Mouse (Mus musculus) midbrain, embryonic 15.5 days (tissue): ENCODE results near the gene Zfp91. TPM values are rescaled to one million over a fixed set of nuclear protein-coding genes. Genes with fewer than 3 reads are reported as not detected.

ENCODE experiments used
- ATAC-seq: fragments of 200-750 bp; cut with Nextera tagmentation; replicated peaks from 2 replicates; pipeline ENCODE4 v1.8.0; 2017; ENCODE audit warnings: moderate TSS enrichment
- H3K27ac ChIP-seq: fragments of 300-500 bp; sonication (generic); 2 replicates; pipeline ENCODE4 v1.5.1; 2015; ENCODE audit warnings: mild to moderate bottlenecking, inconsistent platforms
- H3K27me3 ChIP-seq: fragments of 300-500 bp; sonication (generic); replicated peaks from 2 replicates; pipeline ENCODE4 v1.6.1; 2015; ENCODE audit warnings: inconsistent platforms
- H3K36me3 ChIP-seq: fragments of 300-500 bp; sonication (generic); replicated peaks from 2 replicates; pipeline ENCODE4 v1.6.1; 2015; ENCODE audit warnings: inconsistent platforms
- H3K4me1 ChIP-seq: fragments of 300-500 bp; sonication (generic); 2 replicates; pipeline ENCODE4 v1.6.1; 2015; ENCODE audit warnings: inconsistent platforms
- H3K4me2 ChIP-seq: fragments of 300-500 bp; sonication (generic); 2 replicates; pipeline ENCODE4 v1.6.1; 2015; ENCODE audit warnings: inconsistent platforms, mild to moderate bottlenecking, moderate library complexity
- H3K4me3 ChIP-seq: fragments of 300-500 bp; sonication (generic); 2 replicates; pipeline ENCODE4 v1.5.1; 2015; ENCODE audit warnings: mild to moderate bottlenecking, inconsistent platforms
- H3K9ac ChIP-seq: fragments of 300-500 bp; sonication (generic); 2 replicates; pipeline ENCODE4 v1.6.1; 2015; ENCODE audit warnings: mild to moderate bottlenecking, inconsistent platforms
- H3K9me3 ChIP-seq: fragments of 300-500 bp; sonication (generic); 2 replicates; pipeline ENCODE4 v1.6.1; 2016; ENCODE audit warnings: inconsistent platforms
- WGBS: fragments of 180-500 bp; shearing (Covaris S2); methylation state at CpG from one replicate; pipeline ENCODE4 v1.1.7; 2015; ENCODE audit warnings: mixed read lengths; 5-methylcytosine and 5-hydroxymethylcytosine counted together
- polyA plus RNA-seq: library from polyadenylated mRNA; unstranded; fragments of >200 nt; fragmentation: Nextera tagmentation; extraction: Ambion mirVana; gene quantifications from 2 replicates; pipeline ENCODE4 v1.2.1, GENCODE M21; 2015

Gene Zfp91
- 13.5 and 13.8 TPM in 2 replicates for polyA plus RNA-seq

DNA sequence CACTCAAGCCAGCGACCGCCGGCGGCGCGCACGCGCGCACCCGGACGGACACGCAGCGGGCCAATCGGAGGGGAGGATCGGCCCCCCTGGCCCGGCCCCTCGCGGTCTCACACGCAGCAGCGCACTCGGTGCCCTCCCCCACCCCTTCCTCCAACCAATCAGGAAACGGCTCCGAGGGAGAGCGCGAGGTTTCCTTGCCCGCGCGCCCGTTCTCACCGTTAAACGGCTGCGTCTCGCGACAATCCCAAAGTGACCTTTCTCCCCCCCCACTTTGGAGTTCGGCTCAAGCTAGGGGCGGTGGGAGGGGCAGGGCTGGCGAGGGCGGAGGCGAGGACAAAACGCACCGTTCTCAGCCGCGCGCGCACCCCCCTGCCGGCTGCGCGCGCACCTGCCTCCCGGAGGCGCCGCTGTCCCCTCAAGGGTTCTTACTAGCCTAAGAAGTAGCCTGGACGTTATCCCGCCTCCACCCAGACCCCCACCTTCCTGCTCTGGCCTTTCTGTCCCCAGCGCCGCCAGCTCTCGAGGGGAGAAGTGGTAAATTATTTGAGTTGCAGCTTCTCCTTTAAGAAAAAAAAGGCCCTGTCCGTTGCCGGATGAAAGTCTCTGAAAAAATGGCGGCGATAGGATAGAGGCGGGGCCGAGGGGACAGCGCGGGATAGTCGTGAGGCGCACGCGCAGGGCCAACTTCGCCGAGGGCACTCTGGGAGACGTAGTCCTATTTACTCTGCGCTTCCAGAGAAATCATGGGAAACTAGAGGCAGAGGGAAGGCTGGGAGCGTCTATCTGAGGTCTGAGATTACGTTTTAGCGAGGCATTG is at the start of gene Zfp91, which contains the start of gene Lpxn:
Gene Zfp91 (minus strand): TSS at position 616 of the 817 bp plus-strand sequence.
Gene Lpxn (plus strand): TSS at position 683 of the 817 bp plus-strand sequence.
- peaks cover 28% of the 10 kb centered on the region for H3K4me1 ChIP-seq
- peak within 1 kb of the TSS; percentile 76 for H3K4me2 ChIP-seq
- H3K4me3 ChIP-seq = peak within 1 kb of the TSS; percentile 98
- H3K27me3 ChIP-seq = no peaks in the 10 kb centered on the region
- peak within 1 kb of the TSS; percentile 90 for H3K9ac ChIP-seq
- peak; percentile 97 for ATAC-seq
- H3K9me3 ChIP-seq = no peaks in the 10 kb centered on the region
- H3K27ac ChIP-seq = peak within 1 kb of the TSS; percentile 99
- WGBS = under 1% methylated on average over 74 of the region's 76 CpGs
- H3K36me3 ChIP-seq = no peaks in the 10 kb centered on the region

DNA sequence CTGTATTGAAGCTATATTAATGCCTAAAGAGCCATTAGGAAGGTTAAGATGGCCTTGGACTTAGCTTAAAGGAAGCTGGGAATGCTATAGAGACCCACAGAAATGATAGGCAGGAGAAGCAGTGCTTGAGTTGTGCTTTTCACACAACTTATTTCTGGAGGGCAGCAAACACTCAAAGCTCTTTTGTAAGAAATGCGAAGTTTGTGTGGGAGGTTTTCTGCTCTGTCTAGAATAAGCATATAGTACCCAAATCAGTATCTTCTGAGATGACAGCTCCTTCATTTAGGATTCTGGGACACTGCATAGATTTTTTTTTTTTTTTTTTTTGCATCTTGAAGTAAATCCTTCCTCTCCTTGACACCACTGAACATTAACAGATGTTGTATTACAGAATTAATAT is 42.6 kb upstream of the Zfp91 start:
- Histone ChIP-seq H3K27ac (no peak overlapping the region), H3K9me3 (no peaks in the 10 kb centered on the region), H3K36me3 (no peaks in the 10 kb centered on the region), H3K27me3 (no peaks in the 10 kb centered on the region), H3K9ac (no peak overlapping the region), H3K4me3 (no peak overlapping the region), H3K4me2 (no peak overlapping the region), H3K4me1 (no peaks in the 10 kb centered on the region)
- 88% methylated on average over 1 of the region's 1 CpGs for WGBS
- no peak for ATAC-seq

DNA sequence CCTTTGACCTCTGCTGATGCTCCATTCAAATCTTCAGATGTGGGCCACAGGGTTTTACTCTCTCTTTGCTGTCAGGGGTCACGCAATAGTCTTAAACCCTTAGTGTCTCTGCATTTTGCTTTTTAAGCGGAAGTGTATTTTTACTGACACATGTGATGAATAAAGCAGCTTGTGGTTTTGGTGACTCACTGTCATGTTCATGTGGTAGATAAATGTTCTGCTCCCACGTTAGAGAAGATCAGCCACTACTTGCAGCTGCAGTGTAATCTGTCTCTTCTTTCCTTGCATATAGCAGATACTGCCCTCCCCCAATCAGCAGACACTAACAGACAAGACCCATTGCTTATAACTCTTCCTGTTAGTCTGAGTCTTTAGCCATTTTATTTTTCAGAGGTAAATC is 37.7 kb upstream of the Zfp91 start:
- WGBS = 84% methylated on average over 3 of the region's 3 CpGs
- no peaks in the 10 kb centered on the region for H3K36me3 ChIP-seq

DNA sequence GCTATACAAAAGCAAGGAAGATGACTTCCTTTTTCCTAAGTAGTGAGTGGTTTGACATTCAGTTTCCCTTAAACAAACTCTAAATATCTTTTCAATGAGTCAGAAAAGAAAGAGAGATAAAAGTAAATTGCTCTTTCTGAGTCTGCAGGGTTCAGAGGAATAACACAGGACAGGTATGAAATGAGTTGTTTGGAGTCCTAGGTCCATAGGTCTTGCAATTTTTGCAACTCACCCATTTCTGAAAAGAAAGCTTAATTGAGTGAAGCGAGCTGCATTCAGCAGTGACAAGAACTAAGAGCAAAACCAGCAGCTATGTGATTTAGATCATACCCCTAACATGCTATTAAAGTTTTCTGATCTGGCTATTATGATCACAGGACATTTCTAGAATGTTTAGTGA is 35.6 kb upstream of the Zfp91 start:
- no peaks in the 10 kb centered on the region for H3K4me1 ChIP-seq
- WGBS = 76% methylated on average over 1 of the region's 1 CpGs

More for the DNA sequence above, 37.7 kb upstream of the Zfp91 start:
- no peak overlapping the region for H3K4me3 ChIP-seq
- no peaks in the 10 kb centered on the region for H3K9me3 ChIP-seq
- ATAC-seq = no peak
- H3K9ac ChIP-seq = no peak overlapping the region
- H3K4me1 ChIP-seq = no peaks in the 10 kb centered on the region
- H3K4me2 ChIP-seq = no peak overlapping the region
- H3K27me3 ChIP-seq = no peaks in the 10 kb centered on the region
- no peak overlapping the region for H3K27ac ChIP-seq

DNA sequence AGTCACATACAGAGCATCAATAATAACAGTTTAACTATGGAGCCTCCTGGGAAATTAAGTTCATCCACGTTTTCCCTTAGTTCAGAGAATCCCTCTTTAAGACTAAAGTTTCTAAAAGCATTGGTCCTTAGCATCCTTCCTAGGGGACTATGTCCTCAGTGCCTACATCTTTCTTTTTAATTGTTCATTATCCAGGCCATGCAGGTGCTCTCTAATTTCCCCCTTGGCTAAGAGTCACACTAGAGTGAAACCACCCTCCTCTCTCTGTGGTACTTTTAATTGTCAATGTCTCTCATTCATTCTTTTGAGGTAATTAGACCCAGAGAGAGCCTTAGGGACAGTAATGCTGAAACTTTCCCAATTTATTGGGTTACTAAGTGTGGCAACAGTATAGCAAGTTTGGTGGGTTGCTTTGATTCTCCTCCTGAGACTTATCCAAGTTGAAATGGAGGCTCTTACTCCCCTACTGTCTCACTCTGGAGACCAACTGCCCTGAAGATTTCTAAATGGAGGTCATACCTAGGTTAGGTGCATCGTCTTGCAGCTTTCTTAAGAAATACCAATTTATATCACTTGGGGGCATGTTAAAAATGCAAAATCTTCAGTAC is 35.0 kb upstream of the Zfp91 start:
- Histone ChIP-seq H3K9me3 (no peaks in the 10 kb centered on the region), H3K27me3 (no peaks in the 10 kb centered on the region), H3K4me2 (no peak overlapping the region), H3K36me3 (no peaks in the 10 kb centered on the region), H3K27ac (no peak overlapping the region), H3K4me3 (no peak overlapping the region), H3K4me1 (no peaks in the 10 kb centered on the region), H3K9ac (no peak overlapping the region)
- WGBS = 74% methylated on average over 2 of the region's 2 CpGs
- no peak for ATAC-seq

More for the DNA sequence above, 35.6 kb upstream of the Zfp91 start:
- H3K9me3 ChIP-seq = no peaks in the 10 kb centered on the region
- H3K36me3 ChIP-seq = no peaks in the 10 kb centered on the region
- H3K9ac ChIP-seq = no peak overlapping the region
- no peak overlapping the region for H3K4me3 ChIP-seq
- H3K4me2 ChIP-seq = no peak overlapping the region
- ATAC-seq = no peak
- no peak overlapping the region for H3K27ac ChIP-seq
- no peaks in the 10 kb centered on the region for H3K27me3 ChIP-seq

DNA sequence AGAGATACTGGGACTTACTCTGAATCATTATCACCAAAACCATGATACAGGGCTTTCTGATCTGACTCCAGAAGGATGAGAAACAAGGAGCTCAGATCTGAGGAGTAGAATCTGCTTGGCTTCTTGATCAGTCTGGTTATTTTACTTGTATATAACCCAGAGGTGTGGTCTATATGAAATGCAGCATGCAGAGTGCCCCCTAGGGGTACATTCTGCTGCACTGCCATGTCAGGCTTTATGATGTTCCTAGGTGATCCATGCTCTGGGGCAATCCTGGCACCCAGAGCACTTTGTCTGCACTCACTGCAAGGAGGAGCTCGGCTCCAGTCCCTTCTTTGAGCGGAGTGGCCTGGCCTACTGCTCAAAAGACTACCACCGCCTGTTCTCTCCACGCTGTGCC is 28.6 kb upstream of the Zfp91 start:
- no peak for ATAC-seq
- Histone ChIP-seq H3K27ac (no peak overlapping the region), H3K27me3 (no peaks in the 10 kb centered on the region), H3K9me3 (no peaks in the 10 kb centered on the region), H3K9ac (no peak overlapping the region), H3K4me3 (no peak overlapping the region), H3K4me1 (no peaks in the 10 kb centered on the region), H3K36me3 (no peaks in the 10 kb centered on the region), H3K4me2 (no peak overlapping the region)
- WGBS = 73% methylated on average over 4 of the region's 4 CpGs

DNA sequence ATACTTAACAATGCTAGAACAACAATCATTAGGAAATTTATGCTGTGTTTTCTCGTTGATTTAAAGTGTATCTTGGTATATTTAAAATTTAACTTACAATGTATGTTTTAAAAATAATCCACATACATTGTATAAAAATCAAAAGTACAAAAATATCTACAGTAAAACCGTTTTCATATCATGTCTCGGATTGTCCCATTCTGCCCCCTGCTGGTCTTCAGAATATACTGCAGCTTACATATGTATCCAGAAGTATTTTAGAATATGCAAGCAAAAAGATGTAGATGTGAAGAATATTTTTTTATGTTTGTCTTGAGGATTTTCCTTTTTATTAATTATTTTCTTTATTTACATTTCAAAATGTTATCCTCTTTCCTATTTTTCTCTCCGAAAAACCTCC is 24.5 kb upstream of the Zfp91 start:
- H3K9me3 ChIP-seq = no peaks in the 10 kb centered on the region
- no peak overlapping the region for H3K4me3 ChIP-seq
- WGBS = 36% methylated on average over 4 of the region's 4 CpGs
- no peaks in the 10 kb centered on the region for H3K27me3 ChIP-seq
- no peak overlapping the region for H3K9ac ChIP-seq
- no peak overlapping the region for H3K27ac ChIP-seq
- no peaks in the 10 kb centered on the region for H3K4me1 ChIP-seq
- no peak for ATAC-seq
- no peak overlapping the region for H3K4me2 ChIP-seq
- H3K36me3 ChIP-seq = no peaks in the 10 kb centered on the region

DNA sequence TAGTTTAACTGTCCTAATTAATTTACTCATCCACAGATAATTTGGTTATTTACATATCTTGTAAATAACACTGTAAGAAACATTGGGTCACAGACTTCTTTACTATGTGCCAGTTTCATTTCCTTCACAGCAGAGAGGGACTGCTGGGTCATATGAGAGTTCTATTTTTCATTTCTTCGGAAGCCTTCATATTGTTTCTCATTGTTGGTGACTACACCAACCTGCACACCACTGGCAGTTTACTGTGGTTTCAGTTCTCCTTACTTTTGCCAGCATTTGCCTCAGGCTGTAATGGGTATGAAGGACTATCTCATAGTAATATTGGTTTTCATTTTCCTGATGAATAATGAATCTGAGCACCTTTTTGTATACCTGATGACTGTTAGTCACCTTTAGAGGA is 22.6 kb upstream of the Zfp91 start:
- ATAC-seq = no peak
- WGBS = 88% methylated on average over 1 of the region's 1 CpGs
- Histone ChIP-seq H3K27ac (no peak overlapping the region), H3K4me2 (no peak overlapping the region), H3K4me1 (no peaks in the 10 kb centered on the region), H3K27me3 (no peaks in the 10 kb centered on the region), H3K9ac (no peak overlapping the region), H3K9me3 (no peaks in the 10 kb centered on the region), H3K36me3 (no peaks in the 10 kb centered on the region), H3K4me3 (no peak overlapping the region)

DNA sequence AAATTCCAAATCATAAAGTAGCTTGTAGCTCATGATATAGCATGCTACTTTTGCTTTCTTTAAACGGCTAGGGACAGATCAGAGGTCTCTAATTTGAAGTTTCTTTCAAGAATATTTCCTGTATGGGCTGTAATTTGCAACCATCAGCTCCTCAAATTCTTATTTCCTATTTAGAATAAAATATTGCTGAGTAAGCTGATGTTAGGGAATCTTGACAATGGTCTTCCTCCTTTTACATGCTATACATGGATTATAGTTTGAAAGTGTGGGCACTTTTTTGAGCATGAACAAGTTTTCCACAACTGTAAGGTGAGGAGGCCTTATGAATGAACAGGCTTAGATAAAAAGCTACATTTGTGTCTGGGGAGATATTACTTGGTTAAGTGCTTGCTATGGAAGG is 18.0 kb upstream of the Zfp91 start:
- Histone ChIP-seq H3K4me3 (no peak overlapping the region), H3K9ac (no peak overlapping the region), H3K27ac (no peak overlapping the region), H3K36me3 (no peaks in the 10 kb centered on the region), H3K4me2 (no peak overlapping the region), H3K4me1 (no peaks in the 10 kb centered on the region), H3K9me3 (no peaks in the 10 kb centered on the region), H3K27me3 (no peaks in the 10 kb centered on the region)
- WGBS = 79% methylated on average over 1 of the region's 1 CpGs
- ATAC-seq = no peak

DNA sequence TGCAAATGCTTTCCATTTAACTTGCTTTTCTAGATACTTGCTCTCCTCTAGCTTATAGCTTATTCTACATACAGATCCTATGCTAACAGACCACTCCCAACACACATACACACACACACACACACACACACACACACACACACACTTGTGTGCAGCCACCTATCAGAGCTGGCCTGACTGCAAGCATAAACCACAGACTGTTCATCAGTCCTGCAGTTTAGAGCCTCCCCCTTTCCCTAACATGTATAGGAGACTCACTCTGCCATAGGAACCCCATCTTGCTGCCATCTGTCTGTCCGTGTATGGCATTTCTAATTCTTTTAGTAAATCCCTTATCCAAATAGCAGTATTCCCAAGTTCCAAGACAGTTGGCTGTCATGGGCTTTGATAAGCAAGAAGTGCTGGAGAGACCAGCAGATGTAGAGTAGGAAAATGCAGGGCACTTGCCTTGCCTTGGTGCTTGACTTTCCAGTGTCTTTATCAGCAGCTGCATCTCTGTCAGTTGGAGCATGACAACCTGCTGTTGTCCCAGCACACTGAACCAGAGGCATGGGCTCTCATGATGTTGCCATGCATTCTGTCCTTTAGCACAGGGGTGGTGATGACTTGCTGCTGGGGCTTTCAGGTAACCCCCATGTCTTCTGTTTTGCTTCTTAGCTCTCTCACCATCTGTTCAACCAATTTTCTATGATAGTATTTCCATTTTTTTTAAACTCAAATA is 16.9 kb upstream of the Zfp91 start:
- ATAC-seq = no peak
- no peak overlapping the region for H3K4me2 ChIP-seq
- H3K4me3 ChIP-seq = no peak overlapping the region
- H3K4me1 ChIP-seq = no peaks in the 10 kb centered on the region
- H3K27ac ChIP-seq = no peak overlapping the region
- H3K27me3 ChIP-seq = no peaks in the 10 kb centered on the region
- H3K9ac ChIP-seq = no peak overlapping the region
- WGBS = 61% methylated on average over 1 of the region's 1 CpGs
- no peaks in the 10 kb centered on the region for H3K9me3 ChIP-seq
- H3K36me3 ChIP-seq = no peaks in the 10 kb centered on the region

DNA sequence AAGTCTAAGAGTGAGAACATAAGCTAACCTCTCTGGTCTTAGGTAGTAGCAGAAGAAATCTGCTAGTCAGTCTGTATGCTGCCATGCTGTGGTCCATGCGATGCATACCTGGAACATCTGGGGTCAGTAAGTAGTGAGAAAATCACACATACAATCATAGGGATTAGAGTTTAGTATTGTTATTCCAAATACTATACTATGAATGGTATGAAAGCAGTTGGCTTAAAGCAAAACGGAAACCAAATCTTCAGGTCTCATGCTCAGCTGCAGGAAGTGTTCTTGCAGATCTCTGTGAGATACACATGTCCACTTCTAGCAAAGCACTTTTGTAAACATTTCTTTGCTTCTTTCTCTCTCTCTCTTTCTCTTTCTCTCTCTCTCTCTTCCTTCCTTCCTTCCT is 10.3 kb upstream of the Zfp91 start:
- H3K9ac ChIP-seq = no peak overlapping the region
- no peak overlapping the region for H3K4me3 ChIP-seq
- H3K36me3 ChIP-seq = no peaks in the 10 kb centered on the region
- H3K27me3 ChIP-seq = no peaks in the 10 kb centered on the region
- H3K9me3 ChIP-seq = no peaks in the 10 kb centered on the region
- H3K4me2 ChIP-seq = no peak overlapping the region
- no peak overlapping the region for H3K27ac ChIP-seq
- WGBS = 72% methylated on average over 2 of the region's 2 CpGs
- no peaks in the 10 kb centered on the region for H3K4me1 ChIP-seq
- ATAC-seq = no peak

DNA sequence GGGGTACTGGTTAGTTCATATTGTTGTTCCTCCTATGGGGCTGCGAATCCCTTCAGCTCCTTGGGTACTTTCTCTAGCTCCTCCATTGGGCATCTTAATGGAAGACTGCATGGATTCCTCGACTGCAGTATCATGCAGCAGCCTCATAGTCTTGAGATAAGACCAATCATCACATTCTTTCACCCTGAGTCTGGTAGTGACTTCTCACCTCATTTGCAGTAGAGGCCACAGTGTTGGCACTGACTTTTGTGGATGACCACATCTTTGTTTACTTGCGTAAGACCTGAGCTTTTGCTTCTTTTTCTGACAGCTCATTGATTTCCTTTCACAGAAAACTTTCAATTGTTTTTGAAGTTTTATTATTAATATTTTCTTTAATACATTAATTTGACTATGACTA is 9.8 kb upstream of the Zfp91 start:
- Histone ChIP-seq H3K4me1 (no peaks in the 10 kb centered on the region), H3K27ac (no peak overlapping the region), H3K36me3 (no peaks in the 10 kb centered on the region), H3K9me3 (no peaks in the 10 kb centered on the region), H3K4me2 (no peak overlapping the region), H3K9ac (no peak overlapping the region), H3K27me3 (no peaks in the 10 kb centered on the region), H3K4me3 (no peak overlapping the region)
- no peak for ATAC-seq
- WGBS = 86% methylated on average over 3 of the region's 3 CpGs
